9 mouse cellular contexts compared by ENCODE assay signal in the genomic region with DNA sequence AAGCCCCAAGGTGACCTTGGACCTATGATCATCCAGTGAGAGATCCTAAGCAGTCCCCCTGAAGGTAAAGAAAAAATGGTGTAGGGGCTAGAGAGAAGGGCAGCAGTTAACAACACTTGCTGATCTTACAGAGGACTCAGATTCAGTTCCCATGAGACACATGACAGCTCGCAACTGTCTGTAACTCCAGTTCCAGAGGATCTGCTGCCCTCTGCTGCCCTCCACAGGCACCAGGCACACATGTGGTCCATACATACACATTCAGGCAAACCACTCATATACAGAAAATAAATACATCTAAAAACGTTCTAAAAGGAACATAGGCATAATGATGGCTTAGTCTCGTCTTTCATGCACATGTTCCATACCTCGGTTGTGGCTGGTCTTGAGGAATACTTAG.
DNase-seq lines count a peak whose midpoint lies in the region; ATAC-seq lines count a peak whose summit lies in the region.
"Had no signal": no experiment of that assay in that cellular context is flagged by ENCODE, and none has a peak within 500 bp of the region (broad histone marks: within the 10 kb centered on the region; RNA-seq: fewer than 3 reads in every experiment).

No protein-coding gene starts in this region.

- peak; percentile 21 to 30 for DNase-seq in kidney, postnatal 4 days
- DNase-seq in kidney, adult 11 months: no peak
- DNase-seq in 3T3-L1 (ENCODE audit: low read depth, low spot score): peak; percentile 32
- peak; percentile 32 for DNase-seq in CD4-positive helper T cell, adult 2 months (ENCODE audit: low read depth, low spot score)
- DNase-seq in embryo, embryonic 11 days: peak; percentile 28
- DNase-seq in urinary bladder, postnatal 10 days (ENCODE audit: low spot score): no peak
- DNase-seq: cerebellum, adult 9-10 months; heart, adult 11 months had no signal

- no peak for ATAC-seq in erythroblast, adult 5-6 weeks (replicated peaks; ENCODE audit: low FRiP score, poor library complexity, severe bottlenecking)

Comparison
In these comparisons a context has a peak if more than half of its experiments do, and no peak if none do; other contexts are left out.
1. DNase-seq: peak in kidney, postnatal 4 days (2 of 2), 3T3-L1 (single experiment), CD4-positive helper T cell, adult 2 months (single experiment) and embryo, embryonic 11 days (single experiment); none in kidney, adult 11 months (single experiment) and urinary bladder, postnatal 10 days (single experiment).